Mouse (Mus musculus): ENCODE results near the gene Clec2h. TPM values are rescaled to one million over a fixed set of nuclear protein-coding genes. Genes with fewer than 3 reads are reported as not detected.

Gene Clec2h
- total RNA-seq, 2 experiments from 2014 or later, result not detected

Other genes with a start within 250 kb of the Clec2h start
- 10 to 100 TPM; 21.9 to 23.8 TPM for gene Itfg2, start 237.5 kb upstream of the Clec2h start, total RNA-seq (2021)
- gene Fkbp4, start 223.7 kb upstream of the Clec2h start, total RNA-seq (2021), result 100 to 1,000 TPM; 117 to 118 TPM
- gene Pzp, start 135.7 kb upstream of the Clec2h start, total RNA-seq (2021), result not detected
- gene A2ml1, start 80.8 kb upstream of the Clec2h start, total RNA-seq (2021), result 10 to 100 TPM in 1 of 2 experiments, 1 to 10 TPM in 1; 7.6 to 12.8 TPM
- not detected for gene Klrb1a, start 38.9 kb upstream of the Clec2h start, total RNA-seq (2021)
- gene Klrb1, start 60.7 kb downstream of the Clec2h start, total RNA-seq (2021), result 1 to 10 TPM; 4.0 to 6.0 TPM
- gene Klrb1c, start 126.8 kb downstream of the Clec2h start, total RNA-seq (2021), result under 1 TPM in 1 of 2 experiments, not detected in 1; 0.20 TPM
- gene Gm44511, start 163.9 kb downstream of the Clec2h start, total RNA-seq (2021), result not detected
- gene Klrb1b, start 163.9 kb downstream of the Clec2h start, total RNA-seq (2021), result not detected
- gene Clec2i, start 225.2 kb downstream of the Clec2h start, total RNA-seq (2021), result not detected
- 1 to 10 TPM; 1.6 to 1.7 TPM for gene BC035044, start 228.7 kb downstream of the Clec2h start, total RNA-seq (2021)

Data from layer of hippocampus, postnatal 10 days (tissue).